Mouse (Mus musculus): ENCODE measurements around the gene Hist1h4b. TPM values are rescaled to one million over a fixed set of nuclear protein-coding genes. Genes with fewer than 3 reads are reported as not detected.
"Not testable (repeated sequence)": the region's sequence is repeated elsewhere in the genome, so short reads cannot be mapped to it uniquely, and the experiment has no call there.

Hist1h4b gene
- polyA plus RNA-seq, 1 experiment from 2014 or later = 7.1 TPM

GRCm38 (mm10) chr13:23752742-23753172 is 4.1 kb upstream of the Hist1h4b start:
- no peak for DNase-seq (ENCODE audit: low spot score)
- Histone ChIP-seq H3K4me3 (peak overlapping the region; percentile 61), H3K27ac (replicated peaks) (peak overlapping the region; percentile 91), H3K4me1 (peaks cover 21% of the 10 kb centered on the region), H3K36me3 (replicated peaks) (no peaks in the 10 kb centered on the region), H3K9me3 (no peaks in the 10 kb centered on the region), H3K27me3 (replicated peaks; ENCODE audit: low read depth, poor library complexity, severe bottlenecking) (no peaks in the 10 kb centered on the region)
- WGBS = 3% methylated on average over 6 of the region's 6 CpGs

- Histone ChIP-seq H3K27ac (replicated peaks) (peak overlapping the region; percentile 91), H3K4me1 (peaks cover 18% of the 10 kb centered on the region), H3K36me3 (replicated peaks) (no peaks in the 10 kb centered on the region), H3K9me3 (no peaks in the 10 kb centered on the region), H3K4me3 (peak overlapping the region; percentile 61), H3K27me3 (replicated peaks; ENCODE audit: low read depth, poor library complexity, severe bottlenecking) (no peaks in the 10 kb centered on the region)
- 64% methylated on average over 4 of the region's 4 CpGs for WGBS
- no peak for DNase-seq (ENCODE audit: low spot score)
Observed at GRCm38 (mm10) chr13:23753314-23754078, 3.3 kb upstream of the Hist1h4b start.

- peaks cover 21% of the 10 kb centered on the region for H3K4me1 ChIP-seq
Observed at GRCm38 (mm10) chr13:23755000-23755399, 1.8 kb upstream of the Hist1h4b start.

GRCm38 (mm10) chr13:23757211-23757773 is 479 bp downstream of the Hist1h4b start:
- WGBS = 1% methylated on average over 21 of the region's 23 CpGs
- peak overlapping the region; percentile 60 for H3K4me3 ChIP-seq
- H3K36me3 ChIP-seq (replicated peaks) = no peaks in the 10 kb centered on the region
- H3K27ac ChIP-seq (replicated peaks) = peak overlapping the region; percentile 92
- H3K9me3 ChIP-seq = no peaks in the 10 kb centered on the region
- peaks cover 27% of the 10 kb centered on the region for H3K4me1 ChIP-seq
- H3K27me3 ChIP-seq (replicated peaks; ENCODE audit: low read depth, poor library complexity, severe bottlenecking) = no peaks in the 10 kb centered on the region
- DNase-seq (ENCODE audit: low spot score) = peak; percentile 75

More at GRCm38 (mm10) chr13:23755000-23755399, 1.8 kb upstream of the Hist1h4b start:
- peak overlapping the region; percentile 85 for H3K27ac ChIP-seq (replicated peaks)
- H3K9me3 ChIP-seq = no peaks in the 10 kb centered on the region
- no peaks in the 10 kb centered on the region for H3K27me3 ChIP-seq (replicated peaks; ENCODE audit: low read depth, poor library complexity, severe bottlenecking)
- H3K4me3 ChIP-seq = no peak overlapping the region
- DNase-seq (ENCODE audit: low spot score) = no peak
- H3K36me3 ChIP-seq (replicated peaks) = no peaks in the 10 kb centered on the region

GRCm38 (mm10) chr13:23757921-23758320 is 1.1 kb downstream of the Hist1h4b start:
- no peaks in the 10 kb centered on the region for H3K27me3 ChIP-seq (replicated peaks; ENCODE audit: low read depth, poor library complexity, severe bottlenecking)
- H3K36me3 ChIP-seq (replicated peaks) = no peaks in the 10 kb centered on the region
- 48% methylated on average over 3 of the region's 3 CpGs for WGBS
- peak overlapping the region; percentile 60 for H3K4me3 ChIP-seq
- H3K4me1 ChIP-seq = peaks cover 33% of the 10 kb centered on the region
- DNase-seq (ENCODE audit: low spot score) = no peak
- H3K27ac ChIP-seq (replicated peaks) = peak overlapping the region; percentile 92
- no peaks in the 10 kb centered on the region for H3K9me3 ChIP-seq

- no peak for DNase-seq (ENCODE audit: low spot score)
- no peaks in the 10 kb centered on the region for H3K36me3 ChIP-seq (replicated peaks)
- H3K4me3 ChIP-seq = no peak overlapping the region
- no peaks in the 10 kb centered on the region for H3K27me3 ChIP-seq (replicated peaks; ENCODE audit: low read depth, poor library complexity, severe bottlenecking)
- peak overlapping the region; percentile 92 for H3K27ac ChIP-seq (replicated peaks)
- H3K4me1 ChIP-seq = peaks cover 40% of the 10 kb centered on the region
- 82% methylated on average over 3 of the region's 3 CpGs for WGBS
- no peaks in the 10 kb centered on the region for H3K9me3 ChIP-seq
Observed at GRCm38 (mm10) chr13:23759251-23759771, 2.5 kb downstream of the Hist1h4b start.

GRCm38 (mm10) chr13:23759916-23760239 is 3.1 kb downstream of the Hist1h4b start:
- no peak for DNase-seq (ENCODE audit: low spot score)
- 65% methylated on average over 1 of the region's 1 CpGs for WGBS
- peak overlapping the region; percentile 70 for H3K4me3 ChIP-seq
- H3K27me3 ChIP-seq (replicated peaks; ENCODE audit: low read depth, poor library complexity, severe bottlenecking) = no peaks in the 10 kb centered on the region
- H3K4me1 ChIP-seq = peaks cover 46% of the 10 kb centered on the region
- no peaks in the 10 kb centered on the region for H3K9me3 ChIP-seq
- H3K36me3 ChIP-seq (replicated peaks) = no peaks in the 10 kb centered on the region
- peak overlapping the region; percentile 92 for H3K27ac ChIP-seq (replicated peaks)

- no peaks in the 10 kb centered on the region for H3K27me3 ChIP-seq (replicated peaks; ENCODE audit: low read depth, poor library complexity, severe bottlenecking)
- H3K27ac ChIP-seq (replicated peaks) = peak overlapping the region; percentile 92
- no peaks in the 10 kb centered on the region for H3K36me3 ChIP-seq (replicated peaks)
- H3K4me3 ChIP-seq = peak overlapping the region; percentile 70
- 2% methylated on average over 23 of the region's 27 CpGs for whole genome bisulfite sequencing
- peak; percentile 63 for DNase-seq (ENCODE audit: low spot score)
- H3K9me3 ChIP-seq = no peaks in the 10 kb centered on the region
- peaks cover 46% of the 10 kb centered on the region for H3K4me1 ChIP-seq
Observed at GRCm38 (mm10) chr13:23760240-23760971, 3.6 kb downstream of the Hist1h4b start.

- peak within 1 kb of the TSS; percentile 92 for H3K27ac ChIP-seq (replicated peaks)
- H3K27me3 ChIP-seq (replicated peaks; ENCODE audit: low read depth, poor library complexity, severe bottlenecking) = no peaks in the 10 kb centered on the region
- peak; percentile 99 for DNase-seq (ENCODE audit: low spot score)
- H3K9me3 ChIP-seq = no peaks in the 10 kb centered on the region
- H3K36me3 ChIP-seq (replicated peaks) = no peaks in the 10 kb centered on the region
- WGBS = under 1% methylated on average over 69 of the region's 72 CpGs
- peaks cover 46% of the 10 kb centered on the region for H3K4me1 ChIP-seq
- H3K4me3 ChIP-seq = peak within 1 kb of the TSS; percentile 70
Observed at GRCm38 (mm10) chr13:23760972-23761864, 4.4 kb downstream of the Hist1h4b start, which contains the start of gene Hist1h4a. Gene Hist1h4a, minus strand, starts transcription at chr13:23761230.

GRCm38 (mm10) chr13:23761871-23762821 is 5.3 kb downstream of the Hist1h4b start, which contains the start of gene Hist1h3a:
Gene Hist1h3a, minus strand, starts transcription at chr13:23762386.
- H3K9me3 ChIP-seq; H3K27me3 ChIP-seq (replicated peaks; ENCODE audit: low read depth, poor library complexity, severe bottlenecking); H3K36me3 ChIP-seq (replicated peaks): not testable (repeated sequence)
- H3K27ac ChIP-seq (replicated peaks) = peak within 1 kb of the TSS; percentile 92
- peaks cover 45% of the 10 kb centered on the region for H3K4me1 ChIP-seq
- H3K4me3 ChIP-seq = peak within 1 kb of the TSS; percentile 70
- peak; percentile 74 for DNase-seq (ENCODE audit: low spot score)
- under 1% methylated on average over 38 of the region's 52 CpGs for WGBS

- H3K27me3 ChIP-seq (replicated peaks; ENCODE audit: low read depth, poor library complexity, severe bottlenecking) = no peaks in the 10 kb centered on the region
- DNase-seq (ENCODE audit: low spot score) = no peak
- H3K4me3 ChIP-seq = peak overlapping the region; percentile 70
- H3K27ac ChIP-seq (replicated peaks) = peak overlapping the region; percentile 92
- H3K36me3 ChIP-seq (replicated peaks) = no peaks in the 10 kb centered on the region
- under 1% methylated on average over 10 of the region's 10 CpGs for WGBS
- peaks cover 36% of the 10 kb centered on the region for H3K4me1 ChIP-seq
- H3K9me3 ChIP-seq = no peaks in the 10 kb centered on the region
Observed at GRCm38 (mm10) chr13:23763242-23763585, 6.4 kb downstream of the Hist1h4b start.

Measured in embryonic facial prominence, embryonic 10.5 days (tissue).